Mouse (Mus musculus) testis, adult 2 months (tissue): ENCODE results near the gene 4933415F23Rik. TPM values are rescaled to one million over a fixed set of nuclear protein-coding genes. Genes with fewer than 3 reads are reported as not detected.

ENCODE experiments used
- H3K27ac ChIP-seq: fragments of 200-500 bp; 2 replicates; pipeline ENCODE4 v1.5.1; 2012; ENCODE audit warnings: low read depth, low read length; ENCODE audit not compliant: control insufficient read depth, insufficient read depth
- H3K27me3 ChIP-seq: fragments of 200-500 bp; 2 replicates; pipeline ENCODE4 v1.6.1; 2012; ENCODE audit warnings: mild to moderate bottlenecking, low read length, moderate library complexity; ENCODE audit not compliant: control insufficient read depth, insufficient read depth
- H3K36me3 ChIP-seq: fragments of 200-500 bp; 2 replicates; pipeline ENCODE4 v1.6.1; 2012; ENCODE audit warnings: mild to moderate bottlenecking, low read length; ENCODE audit not compliant: control insufficient read depth, insufficient read depth
- H3K4me1 ChIP-seq: fragments of 200-500 bp; 2 replicates; pipeline ENCODE4 v1.6.1; 2012; ENCODE audit warnings: low read length; ENCODE audit not compliant: control insufficient read depth, insufficient read depth
- H3K4me3 ChIP-seq: fragments of 200-500 bp; 2 replicates; pipeline ENCODE4 v1.5.1; 2012; ENCODE audit warnings: low read depth, mild to moderate bottlenecking, low read length, moderate library complexity, mixed read lengths; ENCODE audit not compliant: control insufficient read depth
- CTCF ChIP-seq: fragments of 200-500 bp; IDR thresholded peaks from 2 replicates; pipeline ENCODE4 v1.5.1; 2012; ENCODE audit warnings: low read depth, mild to moderate bottlenecking, inconsistent platforms, low read length, moderate library complexity; ENCODE audit not compliant: control insufficient read depth, insufficient read depth, insufficient replicate concordance
- POLR2A ChIP-seq: fragments of 200-500 bp; IDR thresholded peaks from 2 replicates; pipeline ENCODE4 v1.6.1; 2012; ENCODE audit warnings: low read depth, mild to moderate bottlenecking, inconsistent platforms, low read length, moderate library complexity; ENCODE audit not compliant: control insufficient read depth
- polyA plus RNA-seq: library from polyadenylated mRNA; depleted of rRNA; stranded (reverse); fragments of >200 nt; gene quantifications from 2 replicates; pipeline ENCODE4 v1.2.3, GENCODE M21; 2012

4933415F23Rik gene
- polyA plus RNA-seq, 1 experiment, result 343 TPM

DNA sequence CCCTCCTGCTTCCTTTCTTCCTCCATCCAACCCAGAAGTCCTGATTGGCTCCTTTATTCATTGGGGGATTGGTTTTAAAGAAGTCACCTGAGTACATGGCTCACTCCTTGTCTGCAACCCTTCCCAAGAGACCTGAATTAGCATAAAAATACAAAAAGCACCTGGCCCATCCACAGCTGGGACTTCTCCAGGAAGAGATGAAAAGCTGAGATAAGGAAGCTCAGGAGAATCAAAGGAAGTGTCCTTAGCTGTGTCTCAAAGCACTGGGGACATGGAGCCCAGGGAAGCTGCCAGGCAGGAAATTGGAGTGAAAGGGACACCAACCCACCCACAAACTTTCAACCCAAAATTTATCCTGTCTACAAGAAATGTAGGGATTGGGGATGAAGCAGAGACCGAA, 7.1 kb upstream of the 4933415F23Rik start:
- Histone ChIP-seq H3K4me3 (no peak overlapping the region), H3K27me3 (no peaks in the 10 kb centered on the region), H3K36me3 (no peaks in the 10 kb centered on the region), H3K27ac (no peak overlapping the region), H3K4me1 (no peaks in the 10 kb centered on the region)
- TF ChIP-seq POLR2A, result no peak
- no peak for TF ChIP-seq CTCF

DNA sequence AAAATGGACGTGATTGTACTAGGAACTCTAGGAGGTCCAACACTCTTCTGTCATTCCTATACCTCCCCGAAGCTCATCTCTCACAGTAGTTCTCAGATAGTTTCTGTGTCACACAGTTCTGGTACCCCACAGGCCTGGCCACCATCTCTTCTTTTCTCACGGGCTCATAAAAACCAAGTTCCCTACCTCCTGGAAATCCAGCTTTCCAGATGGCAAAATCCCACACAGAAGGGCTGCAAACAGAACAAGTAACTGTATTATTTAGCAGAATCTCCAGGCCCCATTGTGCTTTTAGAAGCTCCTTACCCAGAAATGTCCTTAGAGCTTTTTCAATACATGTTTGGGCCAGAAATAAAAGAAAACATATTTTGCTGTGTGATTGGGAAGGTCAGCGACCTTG, 828 bp upstream of the 4933415F23Rik start:
- Histone ChIP-seq H3K27me3 (no peaks in the 10 kb centered on the region), H3K36me3 (no peaks in the 10 kb centered on the region), H3K4me3 (no peak overlapping the region), H3K27ac (no peak overlapping the region), H3K4me1 (peaks cover 3% of the 10 kb centered on the region)
- no peak for TF ChIP-seq POLR2A
- TF ChIP-seq CTCF, result no peak

DNA sequence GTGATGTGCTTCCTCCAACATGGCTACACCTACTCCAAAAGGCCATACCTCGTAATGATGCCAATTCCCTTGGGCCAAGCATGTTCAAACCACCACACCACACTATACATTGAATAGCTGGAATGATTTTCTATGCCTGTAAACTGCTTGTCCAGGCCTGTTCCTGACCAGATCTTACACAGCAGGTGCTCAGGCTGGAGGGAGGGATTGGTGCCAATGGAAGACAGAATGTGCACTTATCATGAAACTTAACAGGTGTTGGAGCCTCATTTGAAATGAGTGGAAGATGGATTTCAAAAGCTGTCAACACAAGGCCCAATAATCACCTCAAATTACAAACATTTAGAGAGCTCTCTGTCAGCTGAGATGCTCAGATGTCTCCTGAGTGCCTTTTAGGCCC, 2.3 kb downstream of the 4933415F23Rik start:
- no peak for TF ChIP-seq CTCF
- no peak for TF ChIP-seq POLR2A
- Histone ChIP-seq H3K4me1 (peaks cover 3% of the 10 kb centered on the region), H3K36me3 (no peaks in the 10 kb centered on the region), H3K27me3 (no peaks in the 10 kb centered on the region), H3K27ac (no peak overlapping the region), H3K4me3 (no peak overlapping the region; the same call in 1 of the 2 replicates)

DNA sequence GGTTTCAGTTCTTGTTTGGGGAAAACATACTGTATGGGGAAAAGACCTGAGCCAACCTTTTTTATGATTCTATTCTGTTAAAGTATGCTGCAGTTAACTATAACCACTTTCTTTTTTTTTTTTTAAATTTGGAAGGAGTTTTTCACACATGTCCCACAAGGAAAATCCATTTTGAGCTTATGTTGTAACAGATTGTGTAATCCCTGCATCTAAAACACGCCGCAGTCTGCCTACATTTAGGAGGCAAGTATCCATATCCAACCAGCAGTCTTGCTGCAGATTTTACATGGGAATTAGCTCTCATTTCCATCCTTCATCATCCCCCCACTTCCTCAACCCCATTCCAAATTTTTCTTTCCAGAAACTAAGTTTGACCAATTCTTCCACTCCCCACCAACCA, 3.6 kb downstream of the 4933415F23Rik start:
- Histone ChIP-seq H3K27ac (no peak overlapping the region), H3K27me3 (no peaks in the 10 kb centered on the region), H3K4me3 (no peak overlapping the region), H3K36me3 (no peaks in the 10 kb centered on the region), H3K4me1 (peaks cover 3% of the 10 kb centered on the region)
- TF ChIP-seq POLR2A (no peak), CTCF (no peak)

DNA sequence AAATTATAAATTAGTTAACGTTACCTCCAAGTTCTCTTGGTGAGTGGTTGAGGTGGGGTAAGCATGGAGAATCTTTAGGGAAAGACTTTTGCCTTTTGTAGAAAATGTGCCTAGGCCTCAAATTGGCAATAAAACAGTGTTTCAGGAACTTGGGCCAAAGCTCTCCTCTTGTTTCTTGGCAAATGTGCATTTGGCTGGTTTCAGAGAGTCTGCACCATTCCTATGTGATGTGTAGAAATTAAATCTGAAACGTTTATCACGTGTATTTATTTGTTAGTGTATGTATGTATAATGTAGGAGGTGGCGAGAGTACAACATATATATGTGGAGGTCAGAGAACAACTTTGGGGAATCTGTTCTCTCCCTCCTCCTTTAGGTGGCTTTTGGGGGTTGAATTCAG, 4.1 kb downstream of the 4933415F23Rik start:
- no peak overlapping the region for H3K27ac ChIP-seq
- no peak for TF ChIP-seq CTCF
- no peaks in the 10 kb centered on the region for H3K36me3 ChIP-seq
- no peaks in the 10 kb centered on the region for H3K27me3 ChIP-seq
- no peak overlapping the region for H3K4me3 ChIP-seq
- H3K4me1 ChIP-seq, result peaks cover 3% of the 10 kb centered on the region

DNA sequence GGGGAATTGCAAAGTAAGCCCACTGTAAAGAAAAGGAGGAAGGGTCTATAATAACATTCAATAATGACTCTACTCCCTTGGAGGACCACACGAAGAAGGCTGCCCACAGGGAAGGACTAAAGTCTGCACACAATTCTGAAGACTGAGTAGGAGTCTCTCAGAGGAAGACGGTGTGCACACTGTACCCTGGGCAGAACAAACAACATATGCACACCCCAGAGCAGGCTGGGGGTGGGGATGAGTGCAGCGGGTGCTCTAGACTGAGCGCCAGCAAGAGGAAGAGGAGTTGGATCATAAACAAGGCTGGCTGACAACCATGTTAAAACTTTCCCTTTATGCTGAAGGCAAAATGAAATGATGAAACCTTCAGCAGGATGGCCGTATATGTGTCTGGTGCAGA, 34.3 kb downstream of the 4933415F23Rik start:
- Histone ChIP-seq H3K36me3 (no peaks in the 10 kb centered on the region), H3K27ac (no peak overlapping the region), H3K4me1 (no peaks in the 10 kb centered on the region), H3K27me3 (no peaks in the 10 kb centered on the region), H3K4me3 (no peak overlapping the region)
- TF ChIP-seq POLR2A (no peak), CTCF (no peak)

DNA sequence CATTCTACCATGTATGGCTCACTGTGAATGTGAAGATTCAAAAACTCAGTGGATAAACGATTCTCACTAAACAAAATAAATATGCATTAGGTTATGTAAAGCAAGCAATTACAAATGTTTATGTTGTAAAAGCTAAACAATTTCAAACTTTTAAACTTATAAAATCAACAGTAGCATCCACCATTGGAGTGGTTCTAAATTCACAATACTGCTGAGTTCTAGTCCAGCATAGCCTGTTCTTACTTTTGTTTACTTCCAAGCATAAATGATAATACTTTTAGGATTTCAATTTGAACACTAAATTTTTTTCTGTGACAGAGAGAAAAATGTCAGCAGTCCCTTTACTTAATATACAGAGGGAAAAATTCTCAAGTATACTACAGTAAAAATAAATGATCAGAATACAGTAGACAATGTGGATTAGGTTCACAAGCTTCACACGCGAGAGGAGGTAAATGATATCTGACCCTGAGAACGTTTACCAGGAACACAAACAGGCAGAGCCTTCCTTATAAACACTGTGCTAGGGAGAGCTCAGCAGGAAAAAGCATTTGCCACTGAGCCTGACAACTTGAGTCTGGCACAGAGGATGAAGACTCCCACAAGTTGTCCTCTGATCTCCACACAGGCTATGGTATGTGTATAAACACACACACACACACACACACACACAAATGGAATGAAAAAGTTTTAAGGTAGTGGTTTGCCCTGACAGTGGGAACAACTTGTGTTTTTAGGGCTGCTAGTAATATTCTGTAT, 37.2 kb downstream of the 4933415F23Rik start:
- Histone ChIP-seq H3K4me3 (no peak overlapping the region), H3K27me3 (no peaks in the 10 kb centered on the region), H3K27ac (no peak overlapping the region), H3K4me1 (no peaks in the 10 kb centered on the region), H3K36me3 (no peaks in the 10 kb centered on the region)
- TF ChIP-seq CTCF (no peak), POLR2A (no peak)
